Mouse (Mus musculus) brown adipose tissue, adult 24 weeks (tissue): ENCODE data around the gene Cyb5r3. TPM values are rescaled to one million over a fixed set of nuclear protein-coding genes. Genes with fewer than 3 reads are reported as not detected.

Experiments
- H3K27ac ChIP-seq: fragments of 200-500 bp; replicated peaks from 2 replicates; pipeline ENCODE4 v1.5.1; 2012; ENCODE audit warnings: low read depth, mild to moderate bottlenecking, low read length
- H3K4me1 ChIP-seq: fragments of 200-500 bp; 2 replicates; pipeline ENCODE4 v1.6.1; 2012; ENCODE audit warnings: low read length, mixed read lengths; ENCODE audit not compliant: control insufficient read depth, insufficient read depth, insufficient read length
- H3K4me3 ChIP-seq: fragments of 200-500 bp; 2 replicates; pipeline ENCODE4 v1.5.1; 2012; ENCODE audit warnings: low read depth, mild to moderate bottlenecking, low read length, moderate library complexity; ENCODE audit not compliant: insufficient read depth
- polyA plus RNA-seq: library from polyadenylated mRNA; stranded (reverse); fragments of >200 nt; gene quantifications from 2 replicates; pipeline ENCODE4 v1.2.4, GENCODE M21; 2012; ENCODE audit not compliant: missing spikeins, insufficient read depth, insufficient read length

The Cyb5r3 gene
- polyA plus RNA-seq, 1 experiment = 166 TPM

- Histone ChIP-seq H3K4me1 (peaks cover 14% of the 10 kb centered on the region), H3K4me3 (no peak overlapping the region), H3K27ac (no peak overlapping the region)
Observed at GRCm38 (mm10) chr15:83173914-83174884, 1.8 kb upstream of the Cyb5r3 start.

GRCm38 (mm10) chr15:83171712-83172481 lies 495 bp downstream of the Cyb5r3 start:
- Histone ChIP-seq H3K4me3 (peak overlapping the region; percentile 69), H3K27ac (peak overlapping the region; percentile 77)

GRCm38 (mm10) chr15:83170956-83171659 lies 1.3 kb downstream of the Cyb5r3 start:
- Histone ChIP-seq H3K27ac (peak overlapping the region; percentile 61), H3K4me3 (peak overlapping the region; percentile 69), H3K4me1 (peaks cover 39% of the 10 kb centered on the region)

More at GRCm38 (mm10) chr15:83171712-83172481, 495 bp downstream of the Cyb5r3 start:
- peaks cover 32% of the 10 kb centered on the region for H3K4me1 ChIP-seq

GRCm38 (mm10) chr15:83169772-83170722 lies 2.3 kb downstream of the Cyb5r3 start:
- Histone ChIP-seq H3K27ac (peak overlapping the region; percentile 85), H3K4me1 (peaks cover 44% of the 10 kb centered on the region), H3K4me3 (peak overlapping the region; percentile 59)

- Histone ChIP-seq H3K27ac (peak overlapping the region; percentile 85), H3K4me1 (peaks cover 44% of the 10 kb centered on the region), H3K4me3 (peak overlapping the region; percentile 59)
Observed at GRCm38 (mm10) chr15:83168875-83169771, 3.3 kb downstream of the Cyb5r3 start.

GRCm38 (mm10) chr15:83168311-83168710 lies 4.1 kb downstream of the Cyb5r3 start:
- no peak overlapping the region for H3K27ac ChIP-seq
- peaks cover 44% of the 10 kb centered on the region for H3K4me1 ChIP-seq

GRCm38 (mm10) chr15:83167550-83168065 lies 4.8 kb downstream of the Cyb5r3 start:
- H3K4me1 ChIP-seq = peaks cover 39% of the 10 kb centered on the region
- peak overlapping the region; percentile 58; the same call in 1 of the 2 replicates for H3K27ac ChIP-seq
- no peak overlapping the region for H3K4me3 ChIP-seq

More at GRCm38 (mm10) chr15:83168311-83168710, 4.1 kb downstream of the Cyb5r3 start:
- H3K4me3 ChIP-seq = no peak overlapping the region

- Histone ChIP-seq H3K27ac (peak overlapping the region; percentile 58; the same call in 1 of the 2 replicates), H3K4me1 (peaks cover 39% of the 10 kb centered on the region), H3K4me3 (no peak overlapping the region)
Observed at GRCm38 (mm10) chr15:83167126-83167525, 5.3 kb downstream of the Cyb5r3 start.

GRCm38 (mm10) chr15:83166642-83167041 lies 5.8 kb downstream of the Cyb5r3 start:
- H3K27ac ChIP-seq = peak overlapping the region; percentile 58
- peaks cover 39% of the 10 kb centered on the region for H3K4me1 ChIP-seq
- no peak overlapping the region for H3K4me3 ChIP-seq

- H3K27ac ChIP-seq = peak overlapping the region; percentile 58
- no peak overlapping the region for H3K4me3 ChIP-seq
- H3K4me1 ChIP-seq = peaks cover 31% of the 10 kb centered on the region
Observed at GRCm38 (mm10) chr15:83165526-83166315, 6.7 kb downstream of the Cyb5r3 start.

GRCm38 (mm10) chr15:83164971-83165471 lies 7.4 kb downstream of the Cyb5r3 start:
- peaks cover 31% of the 10 kb centered on the region for H3K4me1 ChIP-seq
- H3K4me3 ChIP-seq = no peak overlapping the region
- H3K27ac ChIP-seq = peak overlapping the region; percentile 54

GRCm38 (mm10) chr15:83162818-83163485 lies 9.4 kb downstream of the Cyb5r3 start:
- no peak overlapping the region for H3K27ac ChIP-seq
- H3K4me3 ChIP-seq = no peak overlapping the region
- H3K4me1 ChIP-seq = peaks cover 20% of the 10 kb centered on the region
